Mouse (Mus musculus) layer of hippocampus, postnatal 36 days (tissue): ENCODE measurements around the gene Eprs. TPM values are rescaled to one million over a fixed set of nuclear protein-coding genes. Genes with fewer than 3 reads are reported as not detected.

Source experiments
- DNase-seq, 2 experiments: peaks; one replicate each; pipeline ENCODE4 v3.0.0; 2022
- microRNA-seq, 2 experiments: library from miRNA; unstranded; fragments of <30 nt; microRNA quantifications; one replicate each; pipeline ENCODE4 v1.2.0; 2021
- total RNA-seq, 2 experiments: library from RNA; stranded (reverse); gene quantifications; 2 replicates each; pipeline ENCODE4 v1.2.3; 2021

The Eprs gene
- total RNA-seq, 2 experiments from 2014 or later = 69.1 to 70.7 TPM

GRCm38 (mm10) chr1:185451495-185451894 lies 88.7 kb downstream of the Eprs start:
- no peak for DNase-seq

- DNase-seq = no peak
These were observed 89.6 kb downstream of the Eprs start for GRCm38 (mm10) chr1:185452461-185452860.

DNA sequence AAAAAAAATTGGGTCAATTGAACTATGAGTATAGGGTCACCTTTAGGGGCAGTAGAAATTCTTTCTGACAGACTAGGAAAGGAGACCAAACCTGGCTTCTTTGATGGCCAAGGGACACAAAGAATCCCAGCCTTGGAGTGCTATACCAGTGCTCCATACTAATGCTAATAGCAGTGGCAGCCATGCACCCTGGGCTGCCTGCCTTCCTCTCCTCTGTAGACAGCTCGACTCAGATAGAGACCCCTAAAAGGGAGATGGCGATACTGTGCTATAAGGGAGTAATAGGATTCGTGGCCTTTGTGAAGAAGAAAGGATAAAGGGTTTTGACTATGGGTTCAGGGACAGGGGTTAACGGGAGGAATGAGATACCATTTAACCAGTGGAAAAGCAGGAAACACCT lies 91.3 kb downstream of the Eprs start:
- DNase-seq = no peak

GRCm38 (mm10) chr1:185454575-185454954 lies 91.7 kb downstream of the Eprs start, which contains the start of gene Slc30a10:
Gene Slc30a10, plus strand, starts transcription at chr1:185454848.
- DNase-seq = peak; percentile 57 to 58

DNA sequence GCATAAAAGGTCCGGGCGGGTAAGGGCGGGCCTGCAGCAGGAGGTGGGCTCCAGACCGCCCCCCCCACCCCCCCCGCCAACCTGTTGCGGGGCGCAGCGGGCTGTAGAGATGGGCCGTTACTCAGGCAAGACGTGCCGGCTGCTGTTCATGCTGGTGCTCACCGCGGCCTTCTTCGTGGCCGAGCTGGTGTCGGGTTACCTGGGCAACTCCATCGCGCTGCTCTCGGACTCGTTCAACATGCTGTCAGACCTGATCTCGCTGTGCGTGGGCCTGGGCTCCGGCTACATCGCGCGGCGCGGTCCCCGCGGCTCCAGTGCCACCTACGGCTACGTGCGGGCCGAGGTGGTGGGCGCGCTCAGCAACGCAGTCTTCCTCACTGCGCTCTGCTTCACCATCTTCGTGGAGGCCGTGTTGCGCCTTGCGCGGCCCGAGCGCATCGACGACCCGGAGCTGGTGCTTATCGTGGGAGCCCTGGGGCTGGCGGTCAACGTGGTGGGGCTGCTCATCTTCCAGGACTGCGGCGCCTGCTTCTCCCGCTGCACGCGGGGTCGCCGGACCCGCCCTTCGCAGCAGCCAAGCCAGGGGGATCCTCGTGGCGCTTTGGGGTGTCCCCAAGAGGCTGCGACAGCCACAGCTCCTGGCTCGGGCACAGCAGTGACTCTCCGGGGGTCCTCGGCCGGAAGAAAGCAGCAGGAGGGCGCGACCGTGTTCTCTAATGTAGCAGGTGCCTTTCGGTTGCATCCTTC lies 92.3 kb downstream of the Eprs start:
- peak; percentile 43 to 51 for DNase-seq

DNA sequence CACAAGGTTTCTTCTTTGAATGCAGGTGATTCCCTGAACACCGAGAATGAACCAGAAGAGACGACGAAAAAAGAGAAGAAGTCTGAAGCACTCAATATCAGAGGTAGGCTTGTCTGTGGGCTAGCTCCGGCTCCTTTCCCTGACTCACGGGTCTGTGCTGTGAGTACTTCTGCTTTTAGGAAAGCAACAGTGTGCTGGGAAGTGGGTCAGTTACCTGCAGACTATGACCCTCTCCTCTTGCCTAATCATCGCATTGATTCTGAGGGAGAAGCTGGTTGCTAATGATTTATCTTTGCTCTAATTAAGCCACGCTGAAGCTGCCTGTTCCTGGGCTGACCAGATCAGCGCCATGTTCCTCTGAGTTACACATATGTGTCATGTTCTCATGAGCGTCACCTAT lies 93.5 kb downstream of the Eprs start:
- DNase-seq = no peak

DNA sequence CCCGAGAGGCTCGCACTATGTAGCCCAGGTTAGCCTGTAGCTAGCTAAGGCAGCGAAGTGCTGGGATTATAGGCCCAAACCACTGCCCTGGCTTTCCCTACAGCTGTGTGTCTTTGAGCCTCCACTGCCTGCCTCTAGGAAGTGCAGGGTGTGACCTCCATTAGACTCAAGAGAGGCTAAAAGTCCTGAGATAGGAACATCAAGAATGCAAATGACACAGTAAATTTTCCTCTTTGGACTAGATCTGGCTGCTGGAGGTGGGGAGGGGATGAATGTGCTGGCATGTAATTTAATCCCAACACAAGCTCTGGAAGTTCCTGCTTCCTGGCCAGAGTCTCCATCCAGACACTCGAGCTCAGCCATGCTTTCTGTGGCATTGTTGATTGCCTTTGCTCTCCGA lies 97.3 kb downstream of the Eprs start:
- no peak for DNase-seq

- DNase-seq = no peak
These were observed 100.0 kb downstream of the Eprs start for GRCm38 (mm10) chr1:185462889-185463288.

- no peak for DNase-seq
These were observed 106.7 kb downstream of the Eprs start for GRCm38 (mm10) chr1:185469551-185470021.

DNA sequence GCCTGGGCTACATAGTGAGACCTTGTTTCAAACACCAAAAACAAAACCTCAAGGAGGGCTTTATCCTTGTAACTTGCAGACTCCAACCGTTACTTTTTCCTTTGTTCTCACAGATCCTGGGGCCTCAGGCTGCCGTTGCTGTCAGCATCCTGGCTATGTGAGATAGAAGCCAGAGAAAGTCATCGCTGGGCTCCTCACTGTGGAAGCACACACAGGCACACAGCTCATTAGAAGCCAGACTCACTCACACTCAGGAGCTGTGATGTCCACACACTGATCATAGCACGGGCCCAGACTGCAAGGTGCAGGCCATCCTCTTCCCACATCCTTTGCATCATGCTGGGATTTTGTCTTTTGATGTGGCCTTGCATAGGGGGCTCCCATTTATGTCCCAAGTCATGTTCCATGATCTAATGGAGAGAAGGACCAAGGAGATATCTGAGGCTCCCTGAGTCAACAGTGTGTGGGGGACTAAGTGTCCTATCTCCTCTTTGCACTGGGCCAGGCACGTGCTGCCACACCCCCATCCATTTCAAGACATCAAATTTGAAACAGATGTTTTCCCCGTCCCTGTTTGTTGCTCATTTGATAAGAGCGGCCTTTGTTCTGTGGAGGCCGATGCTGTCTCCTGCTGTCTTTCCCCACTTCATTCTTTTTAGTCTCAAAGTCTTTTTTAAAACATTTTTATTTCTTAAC lies 109.3 kb downstream of the Eprs start:
- DNase-seq = no peak

- no peak for DNase-seq
These were observed 109.9 kb downstream of the Eprs start for GRCm38 (mm10) chr1:185472730-185473129.

- no peak for DNase-seq
These were observed 110.6 kb downstream of the Eprs start for GRCm38 (mm10) chr1:185473437-185473836.

Small RNAs within 50 kb of the gene (microRNA-seq; reads per million reads assigned to microRNA genes)
- gene Mir194-1 (0 to 0.42 reads per million in 2 experiments), gene Mir215 (0.60 to 0.85 reads per million in 2 experiments)

Other genes with a start within 250 kb of the Eprs start
- 10 to 100 TPM; 62.6 to 65.9 TPM for gene Rab3gap2, start 158.9 kb upstream of the Eprs start, total RNA-seq
- gene Iars2, start 33.6 kb upstream of the Eprs start, total RNA-seq = 10 to 100 TPM; 31.7 to 31.9 TPM
- gene Bpnt1, start 30.9 kb upstream of the Eprs start, total RNA-seq = 10 to 100 TPM; 74.8 to 76.2 TPM
- 1 to 10 TPM; 8.7 to 9.7 TPM for gene Slc30a10, start 91.8 kb downstream of the Eprs start, total RNA-seq